Mouse (Mus musculus) kidney, adult 2 months (tissue): ENCODE data around the gene Tsga10ip.

ENCODE experiments used
- CTCF ChIP-seq: fragments of 200-500 bp; conservative IDR thresholded peaks from 2 replicates; pipeline ENCODE4 v1.5.1; 2011; ENCODE audit warnings: low read depth, mild to moderate bottlenecking, control low read depth, low read length, moderate library complexity, mixed read lengths; ENCODE audit not compliant: insufficient read depth, insufficient read length
- POLR2A ChIP-seq: fragments of 200-500 bp; IDR thresholded peaks from one replicate; pipeline ENCODE4 v1.6.1; 2011; ENCODE audit warnings: low read depth, low read length, control low read depth

DNA sequence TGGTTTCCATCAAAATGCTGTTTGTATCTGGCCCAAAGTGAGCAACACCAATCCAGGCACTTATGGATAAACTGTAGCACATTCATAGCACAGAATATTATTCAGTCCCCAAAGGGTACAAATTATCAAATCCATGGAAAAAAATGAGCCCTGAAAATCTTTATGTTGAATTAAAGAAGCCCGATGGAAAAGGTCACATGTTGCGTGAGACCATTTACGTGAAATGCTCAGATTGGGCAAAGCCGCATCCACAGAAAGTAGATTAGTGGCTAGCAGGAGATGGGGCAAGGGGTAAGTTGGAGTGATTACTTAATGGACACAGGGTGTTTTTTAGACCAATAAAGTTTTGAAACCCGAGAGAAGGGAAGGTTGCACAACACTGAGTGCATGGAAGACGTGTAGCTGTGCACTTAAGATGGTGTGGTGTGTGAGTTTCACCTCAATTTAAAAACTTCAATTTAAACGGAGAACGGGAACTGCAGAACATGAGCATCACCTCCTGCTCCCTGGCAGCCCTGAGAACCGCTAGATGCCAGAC lies 42.1 kb upstream of the Tsga10ip start:
- TF ChIP-seq CTCF (no peak), POLR2A (no peak)
